Mouse (Mus musculus) midbrain, embryonic 10.5 days (tissue): ENCODE measurements around the gene Slc25a51. TPM values are rescaled to one million over a fixed set of nuclear protein-coding genes. Genes with fewer than 3 reads are reported as not detected.
A peak's percentile ranks its signal among the peaks of the same experiment; 100 is the strongest.
"Not testable (repeated sequence)": the region's sequence is repeated elsewhere in the genome, so short reads cannot be mapped to it uniquely, and the experiment has no call there.

Source experiments
- DNase-seq: peaks from one replicate; pipeline ENCODE4 v3.0.0-alpha.2; 2017; ENCODE audit warnings: low spot score
- H3K27ac ChIP-seq: fragments of 300-500 bp; sonication (generic); replicated peaks from 2 replicates; pipeline ENCODE4 v1.5.1; 2016; ENCODE audit warnings: mild to moderate bottlenecking
- H3K27me3 ChIP-seq: fragments of 300-500 bp; sonication (generic); 2 replicates; pipeline ENCODE4 v1.6.1; 2016; ENCODE audit warnings: low read depth, mild to moderate bottlenecking; ENCODE audit not compliant: poor library complexity, severe bottlenecking
- H3K36me3 ChIP-seq: fragments of 300-500 bp; sonication (generic); 2 replicates; pipeline ENCODE4 v1.6.1; 2016; ENCODE audit warnings: mild to moderate bottlenecking, moderate library complexity
- H3K4me1 ChIP-seq: fragments of 300-500 bp; sonication (generic); 2 replicates; pipeline ENCODE4 v1.6.1; 2016
- H3K4me3 ChIP-seq: fragments of 300-500 bp; sonication (generic); 2 replicates; pipeline ENCODE4 v1.5.1; 2016; ENCODE audit warnings: mild to moderate bottlenecking, moderate library complexity
- H3K9me3 ChIP-seq: fragments of 300-500 bp; sonication (generic); replicated peaks from 2 replicates; pipeline ENCODE4 v1.6.1; 2016; ENCODE audit warnings: mild to moderate bottlenecking
- WGBS: fragments of 180-500 bp; shearing (Covaris S2); methylation state at CpG from one replicate; pipeline ENCODE4 v1.1.7; 2016; 5-methylcytosine and 5-hydroxymethylcytosine counted together
- polyA plus RNA-seq: library from polyadenylated mRNA; unstranded; fragments of >200 nt; fragmentation: Nextera tagmentation; extraction: Ambion mirVana; gene quantifications from 2 replicates; pipeline ENCODE4 v1.2.1, GENCODE M21; 2016

The Slc25a51 gene
- polyA plus RNA-seq, 1 experiment from 2014 or later, result 80.1 TPM

DNA sequence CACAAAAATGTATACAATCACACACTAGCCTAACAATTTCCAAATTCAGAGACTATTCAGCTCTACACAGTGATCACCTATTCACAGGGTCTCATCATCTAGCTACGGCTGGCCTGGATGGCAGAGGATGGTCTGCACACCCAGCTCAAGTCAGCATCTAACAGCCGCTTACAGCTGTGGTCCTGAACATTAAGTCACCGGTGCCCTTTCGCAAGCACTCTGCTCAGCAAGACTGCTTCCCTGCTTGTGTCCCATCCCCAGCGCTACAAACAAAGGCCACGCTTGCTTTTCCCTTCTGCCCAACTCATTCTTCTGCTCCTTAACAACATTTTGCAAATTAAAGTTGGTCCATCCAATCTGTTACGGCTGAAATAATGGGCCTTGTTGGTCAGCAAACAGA is 2.2 kb downstream of the Slc25a51 start:
- peaks cover 38% of the 10 kb centered on the region for H3K36me3 ChIP-seq
- no peaks in the 10 kb centered on the region for H3K9me3 ChIP-seq
- peak overlapping the region; percentile 98; the same call in 1 of the 2 replicates for H3K4me3 ChIP-seq
- peaks cover 16% of the 10 kb centered on the region for H3K27me3 ChIP-seq
- H3K4me1 ChIP-seq, result peaks cover 24% of the 10 kb centered on the region
- no peak for DNase-seq
- 83% methylated on average over 7 of the region's 7 CpGs for WGBS
- H3K27ac ChIP-seq, result no peak overlapping the region

DNA sequence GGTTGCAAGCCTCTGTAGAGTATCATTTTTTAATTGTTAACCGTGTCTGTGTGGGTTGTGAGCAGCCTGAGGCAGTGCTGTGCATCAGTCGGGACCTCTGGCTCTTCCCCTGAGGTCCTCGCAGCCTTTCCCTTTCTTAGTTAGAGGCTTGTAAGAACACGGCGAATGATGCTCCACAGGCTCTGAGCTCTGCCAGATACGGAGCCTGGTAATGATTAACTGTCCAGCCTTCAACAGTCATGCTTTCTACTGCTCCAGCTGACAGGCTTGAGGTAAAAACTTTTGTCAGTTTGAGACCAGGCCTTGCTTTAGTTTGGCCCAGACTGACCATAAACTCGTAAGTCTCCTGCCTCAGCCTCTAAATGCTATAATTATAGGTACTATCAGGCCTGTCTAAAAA is 3.3 kb downstream of the Slc25a51 start:
- Histone ChIP-seq H3K4me1 (peaks cover 24% of the 10 kb centered on the region), H3K36me3 (peaks cover 48% of the 10 kb centered on the region), H3K27ac (no peak overlapping the region), H3K9me3 (no peaks in the 10 kb centered on the region), H3K4me3 (no peak overlapping the region), H3K27me3 (peaks cover 6% of the 10 kb centered on the region)
- no peak for DNase-seq
- WGBS, result 90% methylated on average over 7 of the region's 7 CpGs

DNA sequence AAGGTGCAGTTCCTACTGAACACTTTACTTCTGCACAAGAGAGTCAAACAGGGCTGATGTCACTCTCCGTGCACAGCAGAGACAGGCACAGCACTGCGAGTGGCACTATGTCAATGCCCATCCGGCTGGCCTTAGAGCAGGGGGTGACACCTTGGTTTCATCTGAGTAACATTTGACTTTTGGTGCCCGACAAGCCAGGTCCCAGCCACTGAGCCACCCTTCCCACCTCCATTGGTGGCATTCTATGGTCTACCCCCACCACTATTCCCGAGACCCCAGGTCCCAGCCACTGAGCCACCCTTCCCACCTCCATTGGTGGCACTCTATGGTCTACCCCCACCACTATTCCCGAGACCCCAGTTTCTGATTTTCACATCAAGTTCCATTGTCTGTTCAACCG is 4.5 kb downstream of the Slc25a51 start:
- Histone ChIP-seq H3K9me3 (no peaks in the 10 kb centered on the region), H3K27me3 (no peaks in the 10 kb centered on the region), H3K27ac (no peak overlapping the region), H3K4me3 (no peak overlapping the region), H3K4me1 (peaks cover 21% of the 10 kb centered on the region), H3K36me3 (peaks cover 61% of the 10 kb centered on the region)
- 94% methylated on average over 7 of the region's 7 CpGs for WGBS
- DNase-seq, result no peak

DNA sequence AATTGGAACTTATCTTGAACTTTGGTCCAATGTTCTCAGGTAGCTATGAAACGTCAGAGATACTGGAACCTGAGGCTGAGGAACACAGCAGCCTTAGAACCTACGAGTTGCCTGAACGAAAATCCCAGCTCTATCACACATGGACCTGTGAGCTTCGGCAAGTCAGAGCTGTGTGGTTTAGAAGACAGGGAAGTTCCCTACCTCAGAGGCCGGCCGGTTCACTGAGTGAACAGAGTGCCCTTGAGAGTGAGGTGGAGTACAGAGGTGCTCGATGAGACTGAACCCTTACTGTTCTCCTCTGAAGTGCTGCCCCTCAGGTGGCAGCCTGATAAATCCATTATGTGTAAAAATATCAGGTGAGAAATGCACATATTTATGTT is 5.1 kb downstream of the Slc25a51 start:
- H3K27ac ChIP-seq, result no peak overlapping the region
- H3K4me1 ChIP-seq, result peaks cover 18% of the 10 kb centered on the region
- DNase-seq, result no peak
- no peak overlapping the region for H3K4me3 ChIP-seq
- H3K36me3 ChIP-seq, result peaks cover 67% of the 10 kb centered on the region
- no peaks in the 10 kb centered on the region for H3K9me3 ChIP-seq
- WGBS, result 94% methylated on average over 7 of the region's 7 CpGs
- no peaks in the 10 kb centered on the region for H3K27me3 ChIP-seq

DNA sequence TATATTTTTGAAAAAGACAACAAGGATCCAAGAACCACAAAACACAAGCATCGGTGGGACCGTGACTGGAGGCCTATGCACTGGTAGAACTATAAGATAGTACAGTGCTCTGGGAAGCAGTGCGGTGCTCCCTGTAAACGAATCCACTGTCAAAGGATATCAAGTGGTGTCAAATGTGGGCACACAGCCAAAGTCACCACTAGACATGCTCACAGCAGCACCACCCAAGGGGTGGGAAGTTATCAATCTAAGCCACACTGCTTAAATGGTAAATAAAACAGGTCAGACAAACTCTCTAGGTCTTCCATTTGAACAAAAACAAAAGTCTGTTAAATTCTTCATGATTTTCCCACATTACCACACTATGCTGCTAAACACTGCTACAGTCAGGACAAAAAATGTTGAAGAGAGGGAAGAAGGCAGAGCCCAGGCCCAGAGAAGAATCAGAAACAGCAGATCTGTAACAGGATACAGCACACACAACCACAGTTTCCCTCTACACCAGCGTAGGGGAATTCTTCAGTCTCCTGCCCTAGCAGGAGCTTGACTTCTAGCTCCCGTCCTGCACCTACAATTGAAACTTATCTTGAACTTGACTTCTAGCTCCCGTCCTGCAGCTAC is 5.6 kb downstream of the Slc25a51 start:
- DNase-seq, result no peak
- Histone ChIP-seq H3K27ac (no peak overlapping the region), H3K36me3 (peaks cover 72% of the 10 kb centered on the region), H3K4me3 (no peak overlapping the region), H3K4me1 (peaks cover 18% of the 10 kb centered on the region), H3K27me3 (no peaks in the 10 kb centered on the region), H3K9me3 (no peaks in the 10 kb centered on the region)
- WGBS, result 93% methylated on average over 7 of the region's 7 CpGs

DNA sequence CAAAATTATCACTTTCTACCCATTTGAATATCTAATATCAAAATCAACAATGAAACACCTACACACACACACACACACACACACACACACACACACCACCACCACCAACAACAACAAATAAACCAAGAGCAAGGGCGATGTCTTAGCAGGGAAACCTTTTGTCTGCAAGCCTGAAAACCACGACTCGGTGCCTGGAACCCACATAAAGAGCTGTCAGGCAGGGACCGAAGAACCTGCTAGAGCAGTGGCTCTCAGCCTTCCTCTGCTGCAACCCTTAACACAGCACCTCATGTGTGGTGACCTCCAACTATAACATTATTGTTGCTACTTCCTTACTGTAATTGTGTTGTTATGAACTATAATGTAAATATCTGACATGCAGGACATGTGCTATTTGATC is 6.3 kb downstream of the Slc25a51 start:
- H3K36me3 ChIP-seq, result peaks cover 79% of the 10 kb centered on the region

DNA sequence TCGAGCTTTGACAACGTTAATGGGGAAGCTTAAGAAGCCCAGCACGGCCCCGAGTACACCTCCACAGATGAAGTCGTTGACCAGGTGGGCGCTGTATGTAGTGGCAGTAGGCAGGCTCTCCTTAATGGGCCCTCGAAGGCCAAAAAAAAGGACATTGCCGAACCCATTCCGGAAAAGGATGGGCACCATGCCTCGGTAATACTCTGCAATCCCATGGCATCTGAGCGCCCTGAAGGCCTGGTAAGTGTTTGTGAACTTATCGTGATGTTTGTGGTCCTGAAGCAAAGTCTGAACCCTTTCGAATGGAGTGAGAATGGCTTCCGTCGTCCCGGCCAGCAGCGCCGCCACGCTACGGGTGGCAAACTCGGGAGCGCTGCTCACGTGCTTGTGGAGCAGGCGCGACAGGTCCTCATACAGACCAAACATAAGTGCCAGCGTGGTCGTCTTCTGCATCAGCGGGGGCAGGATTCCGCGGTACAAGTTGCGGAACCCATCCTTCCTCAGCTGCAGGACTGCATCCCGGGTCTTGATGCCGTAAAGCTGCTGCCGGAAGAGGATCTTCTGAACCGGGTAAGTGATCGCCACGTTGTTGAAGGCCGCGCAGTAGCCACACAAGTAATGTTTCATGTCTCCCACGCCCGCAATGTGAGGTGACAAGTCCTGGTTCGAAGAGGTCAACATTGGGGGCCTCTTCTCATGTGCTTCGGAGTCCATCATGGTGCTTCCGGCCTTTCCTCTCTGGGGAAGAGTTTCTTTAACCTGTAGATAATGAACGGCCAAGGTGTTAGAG is 8.9 kb downstream of the Slc25a51 start:
- Histone ChIP-seq H3K27ac (no peak overlapping the region), H3K4me1 (peaks cover under 1% of the 10 kb centered on the region; the same call in 1 of the 2 replicates), H3K36me3 (peaks cover 91% of the 10 kb centered on the region), H3K9me3 (no peaks in the 10 kb centered on the region), H3K27me3 (no peaks in the 10 kb centered on the region), H3K4me3 (no peak overlapping the region)
- 96% methylated on average over 45 of the region's 45 CpGs for WGBS
- no peak for DNase-seq

More for the DNA sequence above, 6.3 kb downstream of the Slc25a51 start:
- H3K27ac ChIP-seq, result no peak overlapping the region
- no peaks in the 10 kb centered on the region for H3K9me3 ChIP-seq
- WGBS, result 96% methylated on average over 4 of the region's 4 CpGs
- H3K27me3 ChIP-seq, result no peaks in the 10 kb centered on the region
- peaks cover 12% of the 10 kb centered on the region for H3K4me1 ChIP-seq
- no peak overlapping the region for H3K4me3 ChIP-seq
- no peak for DNase-seq

DNA sequence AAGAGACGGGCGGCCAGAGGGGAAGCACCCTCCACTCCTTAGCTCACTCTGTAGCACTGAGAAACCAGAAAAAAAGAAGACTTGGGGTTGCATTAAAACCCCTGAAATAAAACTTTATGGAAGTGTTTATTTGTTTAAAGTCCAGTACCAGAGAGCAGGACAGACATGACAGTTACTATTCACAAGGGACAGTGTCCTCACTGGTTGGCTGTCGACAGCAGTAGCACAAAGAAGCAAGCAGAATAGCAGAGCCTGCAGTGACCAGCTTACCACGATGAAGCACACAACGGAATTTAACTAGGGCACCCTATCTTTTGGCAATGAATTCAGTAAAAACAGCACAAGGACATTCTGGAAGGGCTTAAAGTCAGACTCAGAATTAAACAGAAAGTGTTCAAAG is 10.3 kb downstream of the Slc25a51 start:
- H3K4me1 ChIP-seq, DNase-seq, H3K4me3 ChIP-seq, H3K27me3 ChIP-seq, H3K9me3 ChIP-seq, H3K27ac ChIP-seq: not testable (repeated sequence)
- H3K36me3 ChIP-seq, result peaks cover 78% of the 10 kb centered on the region
- 91% methylated on average over 5 of the region's 5 CpGs for WGBS

DNA sequence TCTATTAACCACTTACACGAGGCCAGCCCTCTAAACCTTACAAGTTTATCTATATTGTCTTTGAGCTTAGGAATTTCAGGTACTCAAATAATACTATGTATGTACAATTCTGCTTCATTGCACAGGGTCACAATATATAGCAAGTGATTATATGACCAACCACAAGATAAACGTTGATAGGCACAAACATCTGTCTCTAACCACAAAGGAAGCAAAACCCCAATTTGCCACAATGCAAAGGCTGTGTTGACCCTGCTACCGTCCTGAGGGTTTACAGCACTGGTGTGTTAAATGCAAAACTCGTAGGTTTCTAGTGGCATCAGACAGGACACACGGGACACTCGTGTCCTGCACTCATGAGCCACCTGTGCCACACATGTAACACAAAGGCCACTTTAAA is 12.4 kb downstream of the Slc25a51 start:
- H3K4me1 ChIP-seq, H3K27me3 ChIP-seq, DNase-seq, H3K9me3 ChIP-seq, H3K4me3 ChIP-seq, H3K27ac ChIP-seq: not testable (repeated sequence)
- peaks cover 57% of the 10 kb centered on the region for H3K36me3 ChIP-seq
- WGBS, result 90% methylated on average over 6 of the region's 6 CpGs

DNA sequence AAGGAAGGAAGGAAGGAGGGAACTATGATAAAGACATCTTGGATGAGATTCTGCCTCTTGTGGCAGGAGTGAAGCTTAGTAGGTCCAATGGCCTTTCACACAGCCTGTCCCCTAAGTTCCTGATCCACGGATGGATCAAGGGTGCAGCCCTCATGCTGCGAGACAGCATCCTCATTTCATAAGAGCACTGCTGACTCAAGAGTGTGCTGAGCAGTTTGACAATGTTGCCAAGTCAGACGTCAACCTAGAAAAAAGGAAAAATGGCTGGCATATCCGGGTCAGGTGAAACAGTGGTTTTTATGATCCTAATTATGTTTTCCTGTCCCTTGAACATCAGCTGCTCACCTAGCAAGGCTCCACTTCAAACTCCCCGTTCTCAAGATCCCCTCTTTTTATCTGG is 14.9 kb downstream of the Slc25a51 start:
- Histone ChIP-seq H3K27me3 (no peaks in the 10 kb centered on the region), H3K27ac (no peak overlapping the region), H3K9me3 (no peaks in the 10 kb centered on the region), H3K4me3 (no peak overlapping the region), H3K36me3 (peaks cover 32% of the 10 kb centered on the region), H3K4me1 (peaks cover 6% of the 10 kb centered on the region; the same call in 1 of the 2 replicates)
- 81% methylated on average over 5 of the region's 5 CpGs for WGBS
- no peak for DNase-seq

DNA sequence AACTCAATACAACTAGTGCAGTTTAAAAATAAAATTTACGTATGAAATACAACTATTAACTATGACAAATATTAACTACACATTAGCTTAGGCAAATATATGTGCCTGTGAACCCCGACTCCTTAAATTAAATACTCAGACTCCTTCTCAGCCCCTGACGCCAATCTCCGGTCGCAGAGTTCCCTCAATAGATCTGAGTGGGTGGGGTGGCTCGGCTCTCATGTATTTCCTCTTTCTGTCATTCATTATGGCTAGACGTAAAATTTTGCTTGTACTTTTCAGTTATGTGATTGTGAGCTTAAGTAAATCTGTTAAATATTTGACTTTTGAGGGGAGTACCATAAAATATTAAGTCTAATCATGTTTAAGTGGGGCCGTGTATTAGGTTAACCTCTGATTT is 15.6 kb downstream of the Slc25a51 start:
- H3K9me3 ChIP-seq, result no peaks in the 10 kb centered on the region
- H3K4me1 ChIP-seq, result peaks cover 6% of the 10 kb centered on the region; the same call in 1 of the 2 replicates
- no peak overlapping the region for H3K27ac ChIP-seq
- no peaks in the 10 kb centered on the region for H3K27me3 ChIP-seq
- 91% methylated on average over 8 of the region's 8 CpGs for WGBS
- H3K36me3 ChIP-seq, result peaks cover 25% of the 10 kb centered on the region
- DNase-seq, result no peak
- no peak overlapping the region for H3K4me3 ChIP-seq

DNA sequence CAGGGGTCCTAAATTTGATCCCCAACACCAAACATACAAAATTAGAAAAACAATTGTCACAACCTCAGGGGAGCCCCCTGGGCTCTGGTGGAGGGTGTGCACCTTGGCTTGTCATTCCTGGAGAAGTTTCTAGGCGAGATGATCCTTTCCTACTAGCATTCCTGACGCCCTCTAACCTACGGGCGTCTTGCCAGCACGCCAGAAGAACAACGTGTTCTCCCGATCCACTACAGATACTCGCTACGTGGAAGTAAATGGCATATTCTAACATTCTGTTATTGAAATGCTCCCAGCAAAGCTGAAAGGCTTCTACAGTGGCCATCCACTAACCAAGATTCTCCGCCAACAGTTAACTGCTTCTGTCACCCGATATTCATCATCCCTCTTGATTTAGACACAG is 16.0 kb downstream of the Slc25a51 start:
- no peaks in the 10 kb centered on the region for H3K27me3 ChIP-seq
- no peak overlapping the region for H3K4me3 ChIP-seq
- H3K27ac ChIP-seq, result no peak overlapping the region
- 82% methylated on average over 11 of the region's 11 CpGs for WGBS
- peaks cover 21% of the 10 kb centered on the region for H3K36me3 ChIP-seq
- H3K4me1 ChIP-seq, result peaks cover 6% of the 10 kb centered on the region; the same call in 1 of the 2 replicates
- no peaks in the 10 kb centered on the region for H3K9me3 ChIP-seq
- no peak for DNase-seq

DNA sequence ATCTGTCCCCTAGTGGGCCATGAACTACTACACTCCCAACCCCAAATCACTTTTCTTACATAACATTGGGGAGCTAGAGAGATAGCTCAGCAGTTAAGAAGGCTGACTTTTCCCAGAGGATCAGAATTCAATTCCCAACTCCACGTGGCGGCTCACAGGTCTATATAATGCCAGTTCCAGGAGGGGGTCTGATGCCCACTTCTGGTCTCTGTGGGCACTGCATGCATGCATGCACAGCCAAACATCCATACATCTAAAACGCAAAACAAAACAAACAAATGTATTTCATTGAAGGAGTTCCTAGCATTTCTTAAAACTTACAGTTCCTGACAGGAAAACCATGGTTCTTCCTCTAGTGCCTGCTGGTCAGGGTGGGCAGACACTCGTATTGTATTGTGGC is 16.5 kb downstream of the Slc25a51 start:
- no peak overlapping the region for H3K4me3 ChIP-seq
- H3K27ac ChIP-seq, result no peak overlapping the region
- peaks cover 6% of the 10 kb centered on the region; the same call in 1 of the 2 replicates for H3K4me1 ChIP-seq
- H3K36me3 ChIP-seq, result peaks cover 16% of the 10 kb centered on the region
- no peaks in the 10 kb centered on the region for H3K9me3 ChIP-seq
- H3K27me3 ChIP-seq, result no peaks in the 10 kb centered on the region
- no peak for DNase-seq
- 71% methylated on average over 4 of the region's 4 CpGs for WGBS
